In the genomic region with DNA sequence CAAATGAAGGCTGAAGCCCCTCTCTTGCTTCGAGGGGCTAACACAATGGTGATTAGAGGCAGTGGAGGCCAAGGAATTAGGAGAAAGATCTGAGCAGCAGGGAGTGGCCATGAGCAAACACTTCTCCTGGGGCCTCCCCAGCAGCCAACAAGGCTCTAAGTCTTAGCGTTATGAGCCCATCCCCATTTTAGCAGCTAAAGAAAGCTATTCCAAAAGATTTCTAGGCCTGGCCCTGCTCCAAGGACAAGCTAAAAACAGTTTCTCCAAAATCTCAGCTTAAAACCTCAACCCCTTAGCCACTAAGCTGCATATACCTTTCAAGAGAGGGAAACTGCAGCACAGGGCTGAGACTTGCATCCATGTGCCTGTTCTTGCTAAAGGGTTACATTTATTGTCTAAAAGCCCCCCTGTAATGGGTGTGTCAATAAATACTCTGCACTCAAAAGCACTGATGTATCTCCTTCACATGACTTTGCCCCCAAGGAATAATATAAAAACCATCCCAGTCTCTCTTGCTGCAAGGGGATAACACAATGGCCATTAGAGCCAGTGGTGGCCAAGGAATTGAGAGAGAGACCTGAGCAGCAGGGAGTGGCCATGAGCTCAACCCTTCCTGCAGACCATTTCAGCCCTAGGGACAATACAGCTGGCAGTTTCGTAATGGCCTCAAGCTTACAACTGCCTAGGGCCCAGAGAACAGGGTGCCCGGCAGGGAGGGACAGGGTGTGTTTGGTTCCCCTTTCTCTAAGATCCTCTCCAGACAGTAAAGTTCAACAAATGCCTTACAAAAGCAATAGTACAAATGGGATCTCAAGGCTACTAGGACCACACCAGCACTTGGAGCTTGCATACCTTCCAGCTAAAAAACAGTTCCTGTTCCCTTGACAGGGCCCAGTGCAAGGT, we compare ENCODE assay signal across 8 mouse cellular contexts. TPM values are rescaled to one million over a fixed set of nuclear protein-coding genes. Genes with fewer than 3 reads are reported as not detected.
DNase-seq lines count a peak whose midpoint lies in the region; ATAC-seq lines count a peak whose summit lies in the region.

No protein-coding gene starts in this region.

- H3K27me3 ChIP-seq in embryonic facial prominence, embryonic 13.5 days: no peaks in the 10 kb centered on the region
- H3K27me3 ChIP-seq in heart, embryonic 11.5 days (ENCODE audit: control insufficient read depth, insufficient read depth, low read length): no peaks in the 10 kb centered on the region
- H3K27me3 ChIP-seq in limb, embryonic 12.5 days: no peaks in the 10 kb centered on the region
- no peaks in the 10 kb centered on the region for H3K27me3 ChIP-seq in midbrain, embryonic 14.5 days (ENCODE audit: control insufficient read depth, insufficient read depth, low read length)

- peaks cover 90% of the 10 kb centered on the region for H3K4me1 ChIP-seq in embryonic facial prominence, embryonic 13.5 days
- peaks cover 73% of the 10 kb centered on the region for H3K4me1 ChIP-seq in heart, embryonic 11.5 days (ENCODE audit: control insufficient read depth, insufficient read depth, low read length)
- peaks cover 73% of the 10 kb centered on the region for H3K4me1 ChIP-seq in limb, embryonic 12.5 days (replicated peaks)
- peaks cover 66% of the 10 kb centered on the region for H3K4me1 ChIP-seq in midbrain, embryonic 14.5 days (ENCODE audit: control insufficient read depth, insufficient read depth, low read length)

- H3K36me3 ChIP-seq in embryonic facial prominence, embryonic 13.5 days: no peaks in the 10 kb centered on the region
- no peaks in the 10 kb centered on the region for H3K36me3 ChIP-seq in heart, embryonic 11.5 days (ENCODE audit: control insufficient read depth, insufficient read depth, low read length)
- no peaks in the 10 kb centered on the region for H3K36me3 ChIP-seq in limb, embryonic 12.5 days
- no peaks in the 10 kb centered on the region for H3K36me3 ChIP-seq in midbrain, embryonic 14.5 days (ENCODE audit: control insufficient read depth, insufficient read depth, low read length)

- H3K4me3 ChIP-seq in embryonic facial prominence, embryonic 13.5 days: no peak overlapping the region
- no peak overlapping the region for H3K4me3 ChIP-seq in heart, embryonic 11.5 days (ENCODE audit: low read depth, low read length)
- no peak overlapping the region for H3K4me3 ChIP-seq in limb, embryonic 12.5 days (replicated peaks)
- H3K4me3 ChIP-seq in midbrain, embryonic 14.5 days (replicated peaks; ENCODE audit: low read depth, low read length): no peak overlapping the region

- H3K9me3 ChIP-seq in embryonic facial prominence, embryonic 13.5 days: no peaks in the 10 kb centered on the region
- no peaks in the 10 kb centered on the region for H3K9me3 ChIP-seq in heart, embryonic 11.5 days (replicated peaks; ENCODE audit: control insufficient read depth, low read length)
- H3K9me3 ChIP-seq in limb, embryonic 12.5 days: no peaks in the 10 kb centered on the region
- no peaks in the 10 kb centered on the region for H3K9me3 ChIP-seq in midbrain, embryonic 14.5 days (ENCODE audit: control insufficient read depth, low read length)

- 27% methylated on average over 4 of the region's 4 CpGs for WGBS in embryonic facial prominence, embryonic 13.5 days
- WGBS in heart, embryonic 11.5 days (ENCODE audit: insufficient replicate concordance): 39% methylated on average over 4 of the region's 4 CpGs
- 50% methylated on average over 4 of the region's 4 CpGs for WGBS in limb, embryonic 12.5 days
- 32% methylated on average over 4 of the region's 4 CpGs for WGBS in midbrain, embryonic 14.5 days

- DNase-seq in spleen, adult 18-20 months: peak; percentile 34 to 55
- no peak for DNase-seq in spleen, postnatal 14 days (ENCODE audit: low spot score in 2 of 2)
- no peak for DNase-seq in midbrain, embryonic 14.5 days
- no peak for DNase-seq in yolk sac, embryonic 10.5 days (ENCODE audit: low spot score)
- DNase-seq in cerebellum, postnatal 10 days: no peak

- no peak for ATAC-seq in embryonic facial prominence, embryonic 13.5 days (ENCODE audit: insufficient number of reproducible peaks, insufficient read depth, low FRiP score, low TSS enrichment, low read depth)
- ATAC-seq in heart, embryonic 11.5 days (replicated peaks; ENCODE audit: insufficient number of reproducible peaks, low FRiP score, low TSS enrichment): no peak
- ATAC-seq in limb, embryonic 12.5 days (ENCODE audit: insufficient number of reproducible peaks, insufficient read depth, low FRiP score, low TSS enrichment, low read depth): no peak
- ATAC-seq in midbrain, embryonic 14.5 days (ENCODE audit: low FRiP score, low TSS enrichment): no peak

- H3K9ac ChIP-seq in embryonic facial prominence, embryonic 13.5 days: peak overlapping the region; percentile 51; the same call in 1 of the 2 replicates
- no peak overlapping the region for H3K9ac ChIP-seq in heart, embryonic 11.5 days (ENCODE audit: low read depth, low read length)
- H3K9ac ChIP-seq in limb, embryonic 12.5 days (replicated peaks): no peak overlapping the region
- no peak overlapping the region; the same call in 1 of the 2 replicates for H3K9ac ChIP-seq in midbrain, embryonic 14.5 days (replicated peaks; ENCODE audit: low read length)

- peak overlapping the region; percentile 36 for H3K4me2 ChIP-seq in embryonic facial prominence, embryonic 13.5 days
- H3K4me2 ChIP-seq in heart, embryonic 11.5 days: no peak overlapping the region
- H3K4me2 ChIP-seq in limb, embryonic 12.5 days: no peak overlapping the region
- no peak overlapping the region for H3K4me2 ChIP-seq in midbrain, embryonic 14.5 days (ENCODE audit: low read length)

- H3K27ac ChIP-seq in embryonic facial prominence, embryonic 13.5 days: peak overlapping the region; percentile 86
- peak overlapping the region; percentile 12; the same call in 1 of the 2 replicates for H3K27ac ChIP-seq in heart, embryonic 11.5 days (ENCODE audit: low read depth, low read length)
- H3K27ac ChIP-seq in limb, embryonic 12.5 days: peak overlapping the region; percentile 64
- H3K27ac ChIP-seq in midbrain, embryonic 14.5 days (replicated peaks; ENCODE audit: low read depth, low read length): 0 out of 2 replicates have a peak overlapping the region, but pooled peaks have one; percentile 33

RNA-seq across cellular contexts. Expression of gene Tspan14, which starts 8.3 kb away (rescaled TPM):
- 87.6 and 91.1 TPM in 2 replicates for polyA plus RNA-seq in embryonic facial prominence, embryonic 13.5 days (2015; fragmentation: Nextera tagmentation; extraction: Ambion mirVana)
- polyA plus RNA-seq in heart, embryonic 11.5 days (2014; fragmentation: Nextera tagmentation; extraction: Ambion mirVana): 43.5 and 54.0 TPM in 2 replicates
- 68.4 and 70.1 TPM in 2 replicates for polyA plus RNA-seq in limb, embryonic 12.5 days (2016; fragmentation: Nextera tagmentation; extraction: Ambion mirVana)
- 57.2 and 79.6 TPM in 2 replicates for polyA plus RNA-seq in midbrain, embryonic 14.5 days (2014; fragmentation: Nextera tagmentation; extraction: Ambion mirVana)

RNA-seq across cellular contexts. Expression of gene Fam213a, which starts 55.3 kb away (rescaled TPM):
- 99.4 and 119 TPM in 2 replicates for polyA plus RNA-seq in embryonic facial prominence, embryonic 13.5 days (2015; fragmentation: Nextera tagmentation; extraction: Ambion mirVana)
- 67.7 and 75.4 TPM in 2 replicates for polyA plus RNA-seq in heart, embryonic 11.5 days (2014; fragmentation: Nextera tagmentation; extraction: Ambion mirVana)
- 35.3 and 39.4 TPM in 2 replicates for polyA plus RNA-seq in limb, embryonic 12.5 days (2016; fragmentation: Nextera tagmentation; extraction: Ambion mirVana)
- polyA plus RNA-seq in midbrain, embryonic 14.5 days (2014; fragmentation: Nextera tagmentation; extraction: Ambion mirVana): 70.4 and 80.1 TPM in 2 replicates

Comparison
In these comparisons a context has a peak if more than half of its experiments do, and no peak if none do; other contexts are left out.
1. DNase-seq: peak in spleen, adult 18-20 months (2 of 2); none in spleen, postnatal 14 days (0 of 2), midbrain, embryonic 14.5 days (single experiment), yolk sac, embryonic 10.5 days (single experiment) and cerebellum, postnatal 10 days (0 of 2).
2. H3K27ac ChIP-seq: peak in every context shown above with its lines; median percentile 86 in embryonic facial prominence, embryonic 13.5 days; 64 in limb, embryonic 12.5 days; 33 in midbrain, embryonic 14.5 days; 12 in heart, embryonic 11.5 days.